Mouse (Mus musculus): ENCODE measurements around the gene Gm4301. TPM values are rescaled to one million over a fixed set of nuclear protein-coding genes. Genes with fewer than 3 reads are reported as not detected.
"Not testable (repeated sequence)": the region's sequence is repeated elsewhere in the genome, so short reads cannot be mapped to it uniquely, and the experiment has no call there.

The Gm4301 gene
- polyA plus RNA-seq (2012), result not detected in 2 replicates

DNA sequence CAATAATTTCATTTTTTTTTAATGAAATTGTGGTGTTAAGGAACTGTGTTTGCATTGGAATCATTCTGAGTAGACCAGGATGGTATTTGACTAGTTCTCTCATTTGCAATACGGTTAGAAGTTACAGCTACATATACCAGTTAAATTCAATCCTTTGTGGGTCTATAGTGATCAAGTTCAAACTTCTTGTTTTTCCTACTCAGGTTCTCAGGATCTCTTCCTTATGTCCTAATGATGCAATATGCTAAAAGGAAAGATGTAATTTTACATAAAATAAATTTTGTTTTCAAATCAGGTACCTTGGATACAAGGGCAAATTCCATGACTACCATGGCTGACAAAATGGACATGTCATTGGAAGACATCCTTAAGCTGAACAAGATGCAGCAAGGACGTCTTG lies at the start of gene Gm4301:
Gm4301 (plus strand) TSS at position 301 of the 400 bp plus-strand sequence.
- H3K4me3 ChIP-seq (replicated peaks); H3K4me1 ChIP-seq (ENCODE audit: control insufficient read depth); H3K36me3 ChIP-seq (ENCODE audit: control insufficient read depth); H3K9me3 ChIP-seq (ENCODE audit: control insufficient read depth, low read length); H3K27me3 ChIP-seq (ENCODE audit: control insufficient read depth): not testable (repeated sequence)

DNA sequence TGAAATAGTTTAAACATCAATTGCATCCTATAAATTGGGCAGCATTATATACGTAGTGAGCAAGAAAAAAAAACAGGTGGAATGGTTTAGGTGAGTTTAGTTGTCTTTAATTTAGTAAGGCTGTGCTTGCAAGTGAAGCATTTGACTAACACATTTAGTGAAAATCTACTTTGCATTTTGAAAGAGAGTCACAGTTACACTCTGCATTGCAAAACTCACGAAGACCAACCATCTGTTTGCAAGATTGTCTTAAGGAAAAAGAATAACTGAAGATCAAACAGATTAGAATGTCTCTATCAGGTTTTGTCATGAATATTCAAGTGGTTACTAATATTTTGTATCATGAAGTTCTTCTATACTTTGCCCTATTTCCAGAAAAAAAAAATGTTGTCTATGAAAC lies 39.4 kb upstream of the Gm4301 start:
- Histone ChIP-seq H3K4me3 (replicated peaks) (no peak overlapping the region), H3K36me3 (ENCODE audit: control insufficient read depth) (no peaks in the 10 kb centered on the region)

DNA sequence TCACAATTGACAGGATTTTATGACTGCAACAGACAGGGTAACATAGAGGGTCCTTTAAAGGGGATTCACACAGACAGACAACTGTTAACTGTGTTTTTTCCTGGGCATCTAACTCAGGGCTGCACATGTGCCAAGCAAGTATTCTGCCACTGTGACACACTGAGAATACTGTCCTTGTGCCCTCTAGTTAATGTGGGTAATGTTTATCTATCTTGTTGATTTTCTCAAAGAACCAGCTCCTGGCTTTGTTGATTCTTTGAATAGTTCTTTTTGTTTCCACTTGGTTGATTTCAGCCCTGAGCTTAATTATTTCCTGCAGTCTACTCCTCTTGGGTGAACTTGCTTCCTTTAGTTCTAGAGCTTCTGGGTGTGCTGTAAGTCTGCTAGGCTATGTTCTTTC lies 35.4 kb upstream of the Gm4301 start:
- not testable (repeated sequence) for H3K4me3 ChIP-seq (replicated peaks); H3K36me3 ChIP-seq (ENCODE audit: control insufficient read depth); H3K4me1 ChIP-seq (ENCODE audit: control insufficient read depth); H3K27me3 ChIP-seq (ENCODE audit: control insufficient read depth); H3K9me3 ChIP-seq (ENCODE audit: control insufficient read depth, low read length)

More for the DNA sequence above, 39.4 kb upstream of the Gm4301 start:
- TF ChIP-seq GATA1 (IDR thresholded peaks at IDR 0.05; ENCODE audit: low read length), result no peak
- no peak for TF ChIP-seq TAL1 (IDR thresholded peaks at IDR 0.05; ENCODE audit: low read length)
- Histone ChIP-seq H3K4me1 (ENCODE audit: control insufficient read depth) (no peaks in the 10 kb centered on the region), H3K9me3 (ENCODE audit: control insufficient read depth, low read length) (no peaks in the 10 kb centered on the region), H3K27me3 (ENCODE audit: control insufficient read depth) (no peaks in the 10 kb centered on the region)

DNA sequence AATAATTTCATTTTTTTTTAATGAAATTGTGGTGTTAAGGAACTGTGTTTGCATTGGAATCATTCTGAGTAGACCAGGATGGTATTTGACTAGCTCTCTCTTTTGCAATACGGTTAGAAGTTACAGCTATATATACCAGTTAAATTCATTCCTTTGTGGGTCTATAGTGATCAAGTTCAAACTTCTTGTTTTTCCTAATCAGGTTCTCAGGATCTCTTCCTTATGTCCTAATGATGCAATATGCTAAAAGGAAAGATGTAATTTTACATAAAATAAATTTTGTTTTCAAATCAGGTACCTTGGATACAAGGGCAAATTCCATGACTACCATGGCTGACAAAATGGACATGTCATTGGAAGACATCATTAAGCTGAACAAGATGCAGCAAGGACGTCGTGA lies 5.1 kb downstream of the Gm4301 start, which contains the start of gene Gm4302:
Gm4302 (plus strand) TSS at position 301 of the 400 bp plus-strand sequence.
- not testable (repeated sequence) for H3K9me3 ChIP-seq (ENCODE audit: control insufficient read depth, low read length); H3K27me3 ChIP-seq (ENCODE audit: control insufficient read depth); H3K36me3 ChIP-seq (ENCODE audit: control insufficient read depth); H3K4me3 ChIP-seq (replicated peaks); H3K4me1 ChIP-seq (ENCODE audit: control insufficient read depth)

DNA sequence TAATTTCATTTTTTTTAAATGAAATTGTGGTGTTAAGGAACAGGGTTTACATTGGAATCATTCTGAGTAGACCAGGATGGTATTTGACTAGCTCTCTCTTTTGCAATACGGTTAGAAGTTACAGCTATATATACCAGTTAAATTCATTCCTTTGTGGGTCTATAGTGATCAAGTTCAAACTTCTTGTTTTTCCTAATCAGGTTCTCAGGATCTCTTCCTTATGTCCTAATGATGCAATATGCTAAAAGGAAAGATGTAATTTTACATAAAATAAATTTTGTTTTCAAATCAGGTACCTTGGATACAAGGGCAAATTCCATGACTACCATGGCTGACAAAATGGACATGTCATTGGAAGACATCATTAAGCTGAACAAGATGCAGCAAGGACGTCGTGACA lies 10.2 kb downstream of the Gm4301 start, which contains the start of gene Gm4303:
Gm4303 (plus strand) TSS at position 301 of the 400 bp plus-strand sequence.
- H3K4me1 ChIP-seq (ENCODE audit: control insufficient read depth); H3K36me3 ChIP-seq (ENCODE audit: control insufficient read depth); H3K9me3 ChIP-seq (ENCODE audit: control insufficient read depth, low read length); H3K27me3 ChIP-seq (ENCODE audit: control insufficient read depth); H3K4me3 ChIP-seq (replicated peaks): not testable (repeated sequence)

DNA sequence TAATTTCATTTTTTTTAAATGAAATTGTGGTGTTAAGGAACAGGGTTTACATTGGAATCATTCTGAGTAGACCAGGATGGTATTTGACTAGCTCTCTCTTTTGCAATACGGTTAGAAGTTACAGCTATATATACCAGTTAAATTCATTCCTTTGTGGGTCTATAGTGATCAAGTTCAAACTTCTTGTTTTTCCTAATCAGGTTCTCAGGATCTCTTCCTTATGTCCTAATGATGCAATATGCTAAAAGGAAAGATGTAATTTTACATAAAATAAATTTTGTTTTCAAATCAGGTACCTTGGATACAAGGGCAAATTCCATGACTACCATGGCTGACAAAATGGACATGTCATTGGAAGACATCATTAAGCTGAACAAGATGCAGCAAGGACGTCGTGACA lies 15.3 kb downstream of the Gm4301 start, which contains the start of gene Gm4305:
Gm4305 (plus strand) TSS at position 301 of the 400 bp plus-strand sequence.
- not testable (repeated sequence) for H3K36me3 ChIP-seq (ENCODE audit: control insufficient read depth)

DNA sequence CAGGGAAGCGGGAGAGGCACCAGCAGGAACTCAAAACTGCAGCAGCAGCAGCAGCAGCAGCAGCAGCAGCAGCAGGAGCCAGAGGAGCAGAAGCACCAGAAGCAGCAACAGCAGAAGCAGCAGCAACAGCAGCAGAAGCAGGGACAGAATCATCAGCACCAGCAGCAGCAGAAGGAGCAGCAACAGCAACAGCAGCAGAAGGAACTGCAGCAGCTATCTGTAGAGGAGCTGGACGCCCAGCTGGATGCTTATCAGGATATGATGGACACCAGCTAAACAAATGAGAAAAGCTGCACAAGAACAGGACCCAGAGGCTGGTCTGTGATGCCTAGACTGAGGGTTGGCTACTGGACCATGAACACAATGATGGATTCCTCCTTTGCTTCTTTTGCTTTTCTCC lies 21.4 kb downstream of the Gm4301 start:
- H3K36me3 ChIP-seq (ENCODE audit: control insufficient read depth); H3K4me1 ChIP-seq (ENCODE audit: control insufficient read depth): not testable (repeated sequence)

More for the DNA sequence above, 15.3 kb downstream of the Gm4301 start, which contains the start of gene Gm4305:
- not testable (repeated sequence) for H3K9me3 ChIP-seq (ENCODE audit: control insufficient read depth, low read length); H3K4me3 ChIP-seq (replicated peaks); H3K4me1 ChIP-seq (ENCODE audit: control insufficient read depth); H3K27me3 ChIP-seq (ENCODE audit: control insufficient read depth)

DNA sequence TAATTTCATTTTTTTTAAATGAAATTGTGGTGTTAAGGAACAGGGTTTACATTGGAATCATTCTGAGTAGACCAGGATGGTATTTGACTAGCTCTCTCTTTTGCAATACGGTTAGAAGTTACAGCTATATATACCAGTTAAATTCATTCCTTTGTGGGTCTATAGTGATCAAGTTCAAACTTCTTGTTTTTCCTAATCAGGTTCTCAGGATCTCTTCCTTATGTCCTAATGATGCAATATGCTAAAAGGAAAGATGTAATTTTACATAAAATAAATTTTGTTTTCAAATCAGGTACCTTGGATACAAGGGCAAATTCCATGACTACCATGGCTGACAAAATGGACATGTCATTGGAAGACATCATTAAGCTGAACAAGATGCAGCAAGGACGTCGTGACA lies 25.6 kb downstream of the Gm4301 start, which contains the start of gene Gm4307:
Gm4307 (plus strand) TSS at position 301 of the 400 bp plus-strand sequence.
- H3K36me3 ChIP-seq (ENCODE audit: control insufficient read depth); H3K27me3 ChIP-seq (ENCODE audit: control insufficient read depth); H3K4me3 ChIP-seq (replicated peaks); H3K9me3 ChIP-seq (ENCODE audit: control insufficient read depth, low read length); H3K4me1 ChIP-seq (ENCODE audit: control insufficient read depth): not testable (repeated sequence)

More for the DNA sequence above, 21.4 kb downstream of the Gm4301 start:
- not testable (repeated sequence) for H3K4me3 ChIP-seq (replicated peaks); H3K27me3 ChIP-seq (ENCODE audit: control insufficient read depth); H3K9me3 ChIP-seq (ENCODE audit: control insufficient read depth, low read length)

DNA sequence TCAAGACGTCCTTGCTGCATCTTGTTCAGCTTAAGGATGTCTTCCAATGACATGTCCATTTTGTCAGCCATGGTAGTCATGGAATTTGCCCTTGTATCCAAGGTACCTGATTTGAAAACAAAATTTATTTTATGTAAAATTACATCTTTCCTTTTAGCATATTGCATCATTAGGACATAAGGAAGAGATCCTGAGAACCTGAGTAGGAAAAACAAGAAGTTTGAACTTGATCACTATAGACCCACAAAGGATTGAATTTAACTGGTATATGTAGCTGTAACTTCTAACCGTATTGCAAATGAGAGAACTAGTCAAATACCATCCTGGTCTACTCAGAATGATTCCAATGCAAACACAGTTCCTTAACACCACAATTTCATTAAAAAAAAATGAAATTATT lies 47.0 kb downstream of the Gm4301 start, which contains the start of gene Gm4312:
Gm4312 (minus strand) TSS at position 101 of the 400 bp plus-strand sequence.
- H3K4me3 ChIP-seq (replicated peaks); H3K9me3 ChIP-seq (ENCODE audit: control insufficient read depth, low read length); H3K36me3 ChIP-seq (ENCODE audit: control insufficient read depth); H3K4me1 ChIP-seq (ENCODE audit: control insufficient read depth); H3K27me3 ChIP-seq (ENCODE audit: control insufficient read depth): not testable (repeated sequence)

Other genes starting within 250 kb of the Gm4301 start
- gene Gm4302, start 5.2 kb downstream of the Gm4301 start, polyA plus RNA-seq (2012), result not detected in 2 replicates
- gene Gm4303, start 10.3 kb downstream of the Gm4301 start, polyA plus RNA-seq (2012), result not detected in 2 replicates
- gene Gm4305, start 15.4 kb downstream of the Gm4301 start, polyA plus RNA-seq (2012), result not detected in 2 replicates
- not detected in 2 replicates for gene Gm4307, start 25.7 kb downstream of the Gm4301 start, polyA plus RNA-seq (2012)
- gene Gm4312, start 46.9 kb downstream of the Gm4301 start, polyA plus RNA-seq (2012), result not detected in 2 replicates
- gene Tmtc3, start 151.7 kb downstream of the Gm4301 start, polyA plus RNA-seq (2012), result 0.02 and 0.13 TPM in 2 replicates
- 0.08 and 0.27 TPM in 2 replicates for gene Cep290, start 151.9 kb downstream of the Gm4301 start, polyA plus RNA-seq (2012)